Mouse (Mus musculus) small intestine, adult 2 months (tissue): ENCODE measurements around the gene Cbln3. TPM values are rescaled to one million over a fixed set of nuclear protein-coding genes. Genes with fewer than 3 reads are reported as not detected.

Experiments used
- H3K27ac ChIP-seq: fragments of 200-500 bp; 2 replicates; pipeline ENCODE4 v1.5.1; 2012; ENCODE audit warnings: low read depth, low read length, control low read depth, inconsistent platforms; ENCODE audit not compliant: insufficient read depth
- H3K27me3 ChIP-seq: fragments of 200-500 bp; 2 replicates; pipeline ENCODE4 v1.6.1; 2012; ENCODE audit warnings: mild to moderate bottlenecking, moderate library complexity, low read length, inconsistent platforms; ENCODE audit not compliant: control insufficient read depth, insufficient read depth
- H3K36me3 ChIP-seq: fragments of 200-500 bp; 2 replicates; pipeline ENCODE4 v1.6.1; 2012; ENCODE audit warnings: mild to moderate bottlenecking, low read length, control low read depth, inconsistent platforms; ENCODE audit not compliant: control insufficient read depth, insufficient read depth
- H3K4me1 ChIP-seq: fragments of 200-500 bp; 2 replicates; pipeline ENCODE4 v1.6.1; 2012; ENCODE audit warnings: low read length, inconsistent platforms, mixed read lengths; ENCODE audit not compliant: control insufficient read depth, insufficient read depth, insufficient read length
- H3K4me3 ChIP-seq: fragments of 200-500 bp; 2 replicates; pipeline ENCODE4 v1.5.1; 2012; ENCODE audit warnings: low read depth, mild to moderate bottlenecking, control low read depth, inconsistent platforms, low read length, moderate library complexity
- CTCF ChIP-seq: fragments of 200-500 bp; IDR thresholded peaks from 2 replicates; pipeline ENCODE4 v1.5.1; 2012; ENCODE audit warnings: low read depth, mild to moderate bottlenecking, control low read depth, inconsistent platforms, low read length, moderate library complexity, mixed read lengths; ENCODE audit not compliant: insufficient replicate concordance, insufficient read length; ENCODE audit errors: extremely low read depth
- POLR2A ChIP-seq: fragments of 200-500 bp; IDR thresholded peaks from 2 replicates; pipeline ENCODE4 v1.6.1; 2012; ENCODE audit warnings: low read depth, mild to moderate bottlenecking, control low read depth, inconsistent platforms, low read length, moderate library complexity
- WGBS: fragments of 180-500 bp; shearing (Covaris S2); methylation state at CpG from one replicate; pipeline ENCODE4 v1.1.7; 2018; 5-methylcytosine and 5-hydroxymethylcytosine counted together
- polyA plus RNA-seq: library from polyadenylated mRNA; depleted of rRNA; stranded (reverse); fragments of >200 nt; gene quantifications from 2 replicates; pipeline ENCODE4 v1.2.3, GENCODE M21; 2012

Cbln3 gene
- polyA plus RNA-seq, 1 experiment: 0.56 TPM

GRCm38 (mm10) chr14:55905518-55905917, 21.3 kb upstream of the Cbln3 start:
- no peak for TF ChIP-seq CTCF
- no peak for TF ChIP-seq POLR2A
- 7% methylated on average over 1 of the region's 1 CpGs for WGBS
- Histone ChIP-seq H3K27ac (no peak overlapping the region), H3K4me1 (peaks cover 3% of the 10 kb centered on the region; the same call in 1 of the 2 replicates), H3K36me3 (no peaks in the 10 kb centered on the region), H3K27me3 (no peaks in the 10 kb centered on the region; the same call in 1 of the 2 replicates), H3K4me3 (no peak overlapping the region)

GRCm38 (mm10) chr14:55900414-55900755, 16.2 kb upstream of the Cbln3 start:
- Histone ChIP-seq H3K36me3 (peaks cover 18% of the 10 kb centered on the region), H3K27ac (peak overlapping the region; percentile 32), H3K4me1 (peaks cover 10% of the 10 kb centered on the region; the same call in 1 of the 2 replicates), H3K27me3 (no peaks in the 10 kb centered on the region), H3K4me3 (peak overlapping the region; percentile 64)
- TF ChIP-seq POLR2A (0 out of 2 replicates have a peak, but pooled peaks have one; percentile 6), CTCF (no peak)
- 4% methylated on average over 12 of the region's 12 CpGs for WGBS

- 2% methylated on average over 39 of the region's 39 CpGs for WGBS
- Histone ChIP-seq H3K36me3 (peaks cover 23% of the 10 kb centered on the region), H3K27me3 (no peaks in the 10 kb centered on the region), H3K4me3 (peak within 1 kb of the TSS; percentile 64), H3K27ac (peak within 1 kb of the TSS; percentile 41), H3K4me1 (peaks cover 10% of the 10 kb centered on the region; the same call in 1 of the 2 replicates)
- peak; percentile 73 for TF ChIP-seq POLR2A
- TF ChIP-seq CTCF: no peak
These were observed 15.7 kb upstream of the Cbln3 start, which contains the start of gene Sdr39u1 for GRCm38 (mm10) chr14:55899701-55900413. Gene Sdr39u1, minus strand, starts transcription at chr14:55900293.

GRCm38 (mm10) chr14:55898947-55899346, 14.8 kb upstream of the Cbln3 start:
- WGBS: 90% methylated on average over 7 of the region's 7 CpGs
- Histone ChIP-seq H3K27me3 (no peaks in the 10 kb centered on the region), H3K4me1 (peaks cover 10% of the 10 kb centered on the region; the same call in 1 of the 2 replicates), H3K36me3 (peaks cover 32% of the 10 kb centered on the region), H3K27ac (no peak overlapping the region), H3K4me3 (no peak overlapping the region)
- TF ChIP-seq POLR2A (no peak), CTCF (no peak)

- Histone ChIP-seq H3K4me1 (peaks cover 10% of the 10 kb centered on the region; the same call in 1 of the 2 replicates), H3K27ac (no peak overlapping the region), H3K4me3 (no peak overlapping the region), H3K36me3 (peaks cover 40% of the 10 kb centered on the region), H3K27me3 (no peaks in the 10 kb centered on the region)
- WGBS: 90% methylated on average over 12 of the region's 12 CpGs
- TF ChIP-seq CTCF (no peak), POLR2A (no peak)
These were observed 13.5 kb upstream of the Cbln3 start for GRCm38 (mm10) chr14:55897671-55898070.

- no peak overlapping the region for H3K27ac ChIP-seq
These were observed 2.6 kb upstream of the Cbln3 start for GRCm38 (mm10) chr14:55886571-55887382.

GRCm38 (mm10) chr14:55885791-55886271, 1.6 kb upstream of the Cbln3 start:
- H3K4me3 ChIP-seq: peak overlapping the region; percentile 92
- no peaks in the 10 kb centered on the region for H3K27me3 ChIP-seq
- peak overlapping the region; percentile 79 for H3K27ac ChIP-seq
- peaks cover 39% of the 10 kb centered on the region for H3K4me1 ChIP-seq
- peaks cover 38% of the 10 kb centered on the region for H3K36me3 ChIP-seq
- TF ChIP-seq POLR2A (peak; percentile 35; the same call in 1 of the 2 replicates), CTCF (no peak)
- 2% methylated on average over 16 of the region's 16 CpGs for whole genome bisulfite sequencing

More at GRCm38 (mm10) chr14:55886571-55887382, 2.6 kb upstream of the Cbln3 start:
- H3K4me1 ChIP-seq: peaks cover 33% of the 10 kb centered on the region
- 81% methylated on average over 24 of the region's 24 CpGs for WGBS
- TF ChIP-seq CTCF (no peak), POLR2A (no peak)
- no peaks in the 10 kb centered on the region for H3K27me3 ChIP-seq
- H3K4me3 ChIP-seq: no peak overlapping the region
- peaks cover 45% of the 10 kb centered on the region for H3K36me3 ChIP-seq
